Mouse (Mus musculus): ENCODE measurements at regions not wholly inside any gene's neighbourhood (a gene's known extent, or its start where the extent isn't known, plus 50 kb on each side); places are given as distances from the start of the nearest gene placed in this dataset.

GRCm38 (mm10) chr3:147118092-147118491 is 265.9 kb downstream of the Ttll7 start:
- H3K27ac ChIP-seq (ENCODE audit: control insufficient read depth, low read depth, low read length), result no peak overlapping the region
- H3K79me2 ChIP-seq (ENCODE audit: control insufficient read depth, insufficient read depth, low read length, poor library complexity), result no peaks in the 10 kb centered on the region
- H3K36me3 ChIP-seq (ENCODE audit: control insufficient read depth in 1 of 2, insufficient read depth in 2 of 2, low read length in 2 of 2), result no peaks in the 10 kb centered on the region
- H3K27me3 ChIP-seq (ENCODE audit: control insufficient read depth in 1 of 2, insufficient read depth in 2 of 2, low read length in 2 of 2), result no peaks in the 10 kb centered on the region
- H3K9ac ChIP-seq (ENCODE audit: control insufficient read depth, low read depth, low read length, poor library complexity, severe bottlenecking), result no peak overlapping the region
- no peak overlapping the region for H3K4me3 ChIP-seq (ENCODE audit: control insufficient read depth in 1 of 2, insufficient read depth in 1 of 2, low read depth in 2 of 2, low read length in 2 of 2)
- TF ChIP-seq TAL1 (IDR thresholded peaks at IDR 0.05; ENCODE audit: low read length) (no peak), ZKSCAN1 (IDR thresholded peaks at IDR 0.05; ENCODE audit: low read depth, low read length) (no peak), GABPA (IDR thresholded peaks at IDR 0.05; ENCODE audit: low read depth, low read length) (no peak), GATA1 (IDR thresholded peaks at IDR 0.05; ENCODE audit: low read depth, low read length) (no peak), MEF2A (IDR thresholded peaks at IDR 0.05; ENCODE audit: extremely low read depth, insufficient replicate concordance, low read depth, low read length, poor library complexity, severe bottlenecking) (no peak), TBP (IDR thresholded peaks at IDR 0.05; ENCODE audit: low read depth, low read length) (no peak), MAZ (IDR thresholded peaks at IDR 0.05; ENCODE audit: low read depth, low read length) (no peak), POLR2A (IDR thresholded peaks at IDR 0.05; ENCODE audit: control insufficient read depth in 1 of 2, insufficient read depth in 1 of 2, low read depth in 1 of 2, low read length in 2 of 2, poor library complexity in 1 of 2) (no peak), MYC (IDR thresholded peaks at IDR 0.05; ENCODE audit: low read depth, low read length) (no peak), RCOR1 (IDR thresholded peaks at IDR 0.05; ENCODE audit: low read depth, low read length) (no peak), CTCF (IDR thresholded peaks at IDR 0.05 in 2 of 3, conservative IDR thresholded peaks at IDR 0.05 in 1 of 3; ENCODE audit: control insufficient read depth in 1 of 3, insufficient read depth in 1 of 3, low read depth in 2 of 3, low read length in 3 of 3, poor library complexity in 1 of 3, severe bottlenecking in 1 of 3) (no peak), MAFK (IDR thresholded peaks at IDR 0.05; ENCODE audit: borderline replicate concordance, low read depth, low read length) (no peak), UBTF (IDR thresholded peaks at IDR 0.05; ENCODE audit: borderline replicate concordance, insufficient read depth, low read depth, low read length) (no peak), USF2 (IDR thresholded peaks at IDR 0.05; ENCODE audit: borderline replicate concordance in 1 of 2, insufficient read depth in 1 of 2, low read depth in 1 of 2, low read length in 2 of 2) (no peak), ZMIZ1 (IDR thresholded peaks at IDR 0.05; ENCODE audit: low read depth, low read length) (no peak), KAT2A (conservative IDR thresholded peaks at IDR 0.05; ENCODE audit: low read depth, low read length) (no peak)
- H3K4me1 ChIP-seq (ENCODE audit: control insufficient read depth in 1 of 2, insufficient read depth in 2 of 2, low read length in 2 of 2), result no peaks in the 10 kb centered on the region
- DNase-seq (ENCODE audit: low read depth, low spot score), result no peak
- H3K9me3 ChIP-seq (replicated peaks; ENCODE audit: insufficient read depth, low read length), result no peaks in the 10 kb centered on the region

- Histone ChIP-seq H3K9me3 (replicated peaks; ENCODE audit: insufficient read depth, low read length) (no peaks in the 10 kb centered on the region), H3K27me3 (ENCODE audit: control insufficient read depth in 1 of 2, insufficient read depth in 2 of 2, low read length in 2 of 2) (no peaks in the 10 kb centered on the region), H3K79me2 (ENCODE audit: control insufficient read depth, insufficient read depth, low read length, poor library complexity) (no peaks in the 10 kb centered on the region), H3K27ac (ENCODE audit: control insufficient read depth, low read depth, low read length) (no peak overlapping the region), H3K4me3 (ENCODE audit: control insufficient read depth in 1 of 2, insufficient read depth in 1 of 2, low read depth in 2 of 2, low read length in 2 of 2) (no peak overlapping the region), H3K4me1 (ENCODE audit: control insufficient read depth in 1 of 2, insufficient read depth in 2 of 2, low read length in 2 of 2) (no peaks in the 10 kb centered on the region), H3K9ac (ENCODE audit: control insufficient read depth, low read depth, low read length, poor library complexity, severe bottlenecking) (no peak overlapping the region), H3K36me3 (ENCODE audit: control insufficient read depth in 1 of 2, insufficient read depth in 2 of 2, low read length in 2 of 2) (no peaks in the 10 kb centered on the region)
- DNase-seq (ENCODE audit: low read depth, low spot score), result no peak
- TF ChIP-seq MYC (IDR thresholded peaks at IDR 0.05; ENCODE audit: low read depth, low read length), result no peak
- TF ChIP-seq ZC3H11A (IDR thresholded peaks at IDR 0.05; ENCODE audit: low read depth, low read length), result no peak
- no peak for TF ChIP-seq MAZ (IDR thresholded peaks at IDR 0.05; ENCODE audit: low read depth, low read length)
- TF ChIP-seq ZMIZ1 (IDR thresholded peaks at IDR 0.05; ENCODE audit: low read depth, low read length), result no peak
- TF ChIP-seq TBP (IDR thresholded peaks at IDR 0.05; ENCODE audit: low read depth, low read length), result no peak
- no peak for TF ChIP-seq POLR2A (IDR thresholded peaks at IDR 0.05; ENCODE audit: control insufficient read depth in 1 of 2, insufficient read depth in 1 of 2, low read depth in 1 of 2, low read length in 2 of 2, poor library complexity in 1 of 2)
- TF ChIP-seq E2F4 (IDR thresholded peaks at IDR 0.05; ENCODE audit: borderline replicate concordance, low read depth, low read length), result no peak
- TF ChIP-seq JUND (IDR thresholded peaks at IDR 0.05; ENCODE audit: low read depth, low read length), result no peak
- TF ChIP-seq MAX (IDR thresholded peaks at IDR 0.05; ENCODE audit: low read length), result no peak
- no peak for TF ChIP-seq USF2 (IDR thresholded peaks at IDR 0.05; ENCODE audit: borderline replicate concordance in 1 of 2, insufficient read depth in 1 of 2, low read depth in 1 of 2, low read length in 2 of 2)
- TF ChIP-seq NELFE (IDR thresholded peaks at IDR 0.05; ENCODE audit: low read depth, low read length), result no peak
- TF ChIP-seq CTCF (IDR thresholded peaks at IDR 0.05 in 2 of 3, conservative IDR thresholded peaks at IDR 0.05 in 1 of 3; ENCODE audit: control insufficient read depth in 1 of 3, insufficient read depth in 1 of 3, low read depth in 2 of 3, low read length in 3 of 3, poor library complexity in 1 of 3, severe bottlenecking in 1 of 3), result no peak
- TF ChIP-seq SMC3 (IDR thresholded peaks at IDR 0.05; ENCODE audit: low read depth, low read length), result no peak
- TF ChIP-seq MEF2A (IDR thresholded peaks at IDR 0.05; ENCODE audit: extremely low read depth, insufficient replicate concordance, low read depth, low read length, poor library complexity, severe bottlenecking), result no peak
- no peak for TF ChIP-seq GATA1 (IDR thresholded peaks at IDR 0.05; ENCODE audit: low read depth, low read length)
- no peak for TF ChIP-seq MAFK (IDR thresholded peaks at IDR 0.05; ENCODE audit: borderline replicate concordance, low read depth, low read length)
- no peak for TF ChIP-seq MXI1 (IDR thresholded peaks at IDR 0.05; ENCODE audit: low read depth, low read length)
- no peak for TF ChIP-seq POLR2AphosphoS2 (IDR thresholded peaks at IDR 0.05; ENCODE audit: low read length)
- no peak for TF ChIP-seq EP300 (IDR thresholded peaks at IDR 0.05; ENCODE audit: low read depth in 1 of 2, low read length in 2 of 2)
These were observed 266.5 kb downstream of the Ttll7 start for GRCm38 (mm10) chr3:147118622-147119021.

Measured in MEL (cell line).